Mouse (Mus musculus): Measurements from ENCODE around the gene Zcchc24.
A peak's percentile ranks its signal among the peaks of the same experiment; 100 is the strongest.

Zcchc24 gene

GRCm38 (mm10) chr14:25747996-25748756, 20.7 kb downstream of the Zcchc24 start:
- DNase-seq (ENCODE audit: low spot score), result no peak

- DNase-seq (ENCODE audit: low spot score), result no peak
These were observed 21.6 kb downstream of the Zcchc24 start for GRCm38 (mm10) chr14:25746971-25747945.

GRCm38 (mm10) chr14:25746371-25746770, 22.5 kb downstream of the Zcchc24 start:
- DNase-seq (ENCODE audit: low spot score), result no peak

- DNase-seq (ENCODE audit: low spot score), result no peak
These were observed 23.3 kb downstream of the Zcchc24 start for GRCm38 (mm10) chr14:25745365-25746184.

GRCm38 (mm10) chr14:25742943-25743342, 25.9 kb downstream of the Zcchc24 start:
- DNase-seq (ENCODE audit: low spot score), result no peak

- DNase-seq (ENCODE audit: low spot score), result no peak
These were observed 26.9 kb downstream of the Zcchc24 start for GRCm38 (mm10) chr14:25741840-25742367.

- DNase-seq (ENCODE audit: low spot score), result no peak
These were observed 27.6 kb downstream of the Zcchc24 start for GRCm38 (mm10) chr14:25741211-25741610.

- no peak for DNase-seq (ENCODE audit: low spot score)
These were observed 28.8 kb downstream of the Zcchc24 start for GRCm38 (mm10) chr14:25739957-25740565.

- no peak for DNase-seq (ENCODE audit: low spot score)
These were observed 30.2 kb downstream of the Zcchc24 start for GRCm38 (mm10) chr14:25738591-25739001.

GRCm38 (mm10) chr14:25736589-25736988, 32.2 kb downstream of the Zcchc24 start:
- peak; percentile 68 for DNase-seq (ENCODE audit: low spot score)

- DNase-seq (ENCODE audit: low spot score), result no peak
These were observed 32.7 kb downstream of the Zcchc24 start for GRCm38 (mm10) chr14:25736140-25736539.

GRCm38 (mm10) chr14:25734736-25735716, 33.8 kb downstream of the Zcchc24 start:
- no peak for DNase-seq (ENCODE audit: low spot score)

- no peak for DNase-seq (ENCODE audit: low spot score)
These were observed 41.7 kb downstream of the Zcchc24 start for GRCm38 (mm10) chr14:25727149-25727510.

- DNase-seq (ENCODE audit: low spot score), result no peak
These were observed 42.4 kb downstream of the Zcchc24 start for GRCm38 (mm10) chr14:25726226-25727148.

GRCm38 (mm10) chr14:25725690-25726089, 43.1 kb downstream of the Zcchc24 start:
- DNase-seq (ENCODE audit: low spot score), result no peak

- DNase-seq (ENCODE audit: low spot score), result peak; percentile 43
These were observed 43.8 kb downstream of the Zcchc24 start for GRCm38 (mm10) chr14:25725032-25725497.

GRCm38 (mm10) chr14:25720962-25721707, 47.7 kb downstream of the Zcchc24 start:
- no peak for DNase-seq (ENCODE audit: low spot score)

GRCm38 (mm10) chr14:25719371-25719770, 49.5 kb downstream of the Zcchc24 start:
- peak; percentile 71 for DNase-seq (ENCODE audit: low spot score)
